Mouse (Mus musculus): ENCODE measurements at regions not wholly inside any gene's neighbourhood (a gene's known extent, or its start where the extent isn't known, plus 50 kb on each side); places are given as distances from the start of the nearest gene placed in this dataset.

- TF ChIP-seq CTCF (IDR thresholded peaks at IDR 0.05; ENCODE audit: extremely low read depth, insufficient read length, insufficient replicate concordance, low read depth, low read length) = no peak
- TF ChIP-seq POLR2A (IDR thresholded peaks at IDR 0.05; ENCODE audit: low read depth, low read length) = no peak
Observed at GRCm38 (mm10) chr7:137596161-137596560, 158.7 kb downstream of the Glrx3 start.

Measured in small intestine, adult 2 months (tissue).